In genomic region chr2:158343495-158343894, GRCm38 (mm10) we compare ENCODE assay signal across 17 mouse cellular contexts. TPM values are rescaled to one million over a fixed set of nuclear protein-coding genes. Genes with fewer than 3 reads are reported as not detected.
DNase-seq lines count a peak whose midpoint lies in the region; ATAC-seq lines count a peak whose summit lies in the region.
"Had no signal": no experiment of that assay in that cellular context is flagged by ENCODE, and none has a peak within 500 bp of the region (broad histone marks: within the 10 kb centered on the region; RNA-seq: fewer than 3 reads in every experiment).

No protein-coding gene starts in this region.

- no peak for DNase-seq in kidney, postnatal 36 days
- DNase-seq in retina, embryonic 14.5 days (ENCODE audit: low spot score) = peak; percentile 92
- no peak for DNase-seq in urinary bladder, postnatal 4 days (ENCODE audit: low spot score in 2 of 2)
- no peak for DNase-seq in adrenal gland, adult 8-10 months
- no peak for DNase-seq in lung, postnatal 36 days
- DNase-seq: adrenal gland, postnatal 36 days; cerebellum, adult 9-10 months; gastrocnemius, postnatal 14 days; kidney, adult 9 months; layer of hippocampus, postnatal 36 days had no signal

- H3K9me3 ChIP-seq in kidney, embryonic 15.5 days (replicated peaks) = no peaks in the 10 kb centered on the region
- H3K9me3 ChIP-seq in forebrain, embryonic 13.5 days (replicated peaks) = no peaks in the 10 kb centered on the region
- no peaks in the 10 kb centered on the region for H3K9me3 ChIP-seq in megakaryocyte, embryonic 14.5 days
- H3K9me3 ChIP-seq: limb, embryonic 15.5 days had no signal

- H3K4me3 ChIP-seq in kidney, embryonic 15.5 days (replicated peaks) = no peak overlapping the region
- no peak overlapping the region for H3K4me3 ChIP-seq in forebrain, embryonic 13.5 days
- H3K4me3 ChIP-seq in megakaryocyte, embryonic 14.5 days (replicated peaks) = peak overlapping the region; percentile 25
- H3K4me3 ChIP-seq: erythroblast, embryonic 14.5 days; limb, embryonic 15.5 days had no signal

- H3K4me2 ChIP-seq in kidney, embryonic 15.5 days = no peak overlapping the region
- H3K4me2 ChIP-seq in forebrain, embryonic 13.5 days = no peak overlapping the region
- H3K4me2 ChIP-seq: limb, embryonic 15.5 days had no signal

- H3K4me1 ChIP-seq in kidney, embryonic 15.5 days = 0 out of 2 replicates have a peak, but pooled peaks cover 10% of the 10 kb centered on the region
- H3K4me1 ChIP-seq in forebrain, embryonic 13.5 days = peaks cover 10% of the 10 kb centered on the region
- peaks cover 17% of the 10 kb centered on the region for H3K4me1 ChIP-seq in megakaryocyte, embryonic 14.5 days
- H3K4me1 ChIP-seq: limb, embryonic 15.5 days had no signal

- H3K27me3 ChIP-seq in kidney, embryonic 15.5 days = no peaks in the 10 kb centered on the region
- 0 out of 2 replicates have a peak, but pooled peaks cover 5% of the 10 kb centered on the region for H3K27me3 ChIP-seq in forebrain, embryonic 13.5 days
- peaks cover 31% of the 10 kb centered on the region for H3K27me3 ChIP-seq in megakaryocyte, embryonic 14.5 days (replicated peaks)
- H3K27me3 ChIP-seq: limb, embryonic 15.5 days had no signal

- WGBS in kidney, embryonic 15.5 days = 61% methylated on average over 5 of the region's 5 CpGs
- WGBS in forebrain, embryonic 13.5 days = 16% methylated on average over 5 of the region's 5 CpGs

- H3K9ac ChIP-seq in kidney, embryonic 15.5 days = no peak overlapping the region
- H3K9ac ChIP-seq in forebrain, embryonic 13.5 days = no peak overlapping the region
- H3K9ac ChIP-seq: limb, embryonic 15.5 days had no signal

- peak; percentile 78 for ATAC-seq in kidney, embryonic 15.5 days (replicated peaks; ENCODE audit: low FRiP score)
- ATAC-seq in forebrain, embryonic 13.5 days = peak; percentile 36; the same call in 1 of the 2 replicates
- ATAC-seq: CD4-positive, CD25-positive, alpha-beta regulatory T cell, adult 4 months; Patski had no signal

- no peaks in the 10 kb centered on the region for H3K36me3 ChIP-seq in kidney, embryonic 15.5 days
- H3K36me3 ChIP-seq in forebrain, embryonic 13.5 days (ENCODE audit: poor library complexity, severe bottlenecking) = no peaks in the 10 kb centered on the region
- no peaks in the 10 kb centered on the region for H3K36me3 ChIP-seq in megakaryocyte, embryonic 14.5 days (replicated peaks; ENCODE audit: low read length)
- H3K36me3 ChIP-seq: limb, embryonic 15.5 days had no signal

- no peak overlapping the region for H3K27ac ChIP-seq in kidney, embryonic 15.5 days
- no peak overlapping the region for H3K27ac ChIP-seq in forebrain, embryonic 13.5 days
- H3K27ac ChIP-seq: limb, embryonic 15.5 days had no signal

RNA-seq across cellular contexts. Expression of gene Snhg11, which starts 31.9 kb away (rescaled TPM):
- 4.9 and 8.0 TPM in 2 replicates for polyA plus RNA-seq in kidney, embryonic 15.5 days (2015; fragmentation: Nextera tagmentation; extraction: Ambion mirVana)
- 56.7 and 73.0 TPM in 2 replicates for polyA plus RNA-seq in forebrain, embryonic 13.5 days (2015; fragmentation: Nextera tagmentation; extraction: Ambion mirVana)
- polyA plus RNA-seq in megakaryocyte, embryonic 14.5 days (2012; ENCODE audit: insufficient read depth, low replicate concordance) = not detected in 2 replicates
- 10 to 100 TPM; 16.5 to 72.5 (median 44.2) TPM for total RNA-seq in adrenal gland, adult 8-10 months (2022)
- polyA plus RNA-seq: erythroblast, embryonic 14.5 days; Patski had no signal

RNA-seq across cellular contexts. Expression of gene Lbp, which starts 37.2 kb away (rescaled TPM):
- polyA plus RNA-seq in kidney, embryonic 15.5 days (2015; fragmentation: Nextera tagmentation; extraction: Ambion mirVana) = 24.7 and 27.2 TPM in 2 replicates
- 0.53 and 0.92 TPM in 2 replicates for polyA plus RNA-seq in forebrain, embryonic 13.5 days (2015; fragmentation: Nextera tagmentation; extraction: Ambion mirVana)
- 2.3 and 8.8 TPM in 2 replicates for polyA plus RNA-seq in megakaryocyte, embryonic 14.5 days (2012; ENCODE audit: insufficient read depth, low replicate concordance)
- total RNA-seq in adrenal gland, adult 8-10 months (2022) = 10 to 100 TPM; 17.7 to 53.5 (median 24.9) TPM
